Mouse (Mus musculus) heart, postnatal 0 days (tissue): ENCODE measurements around the gene Fam189a1.

ENCODE experiments used
- CTCF ChIP-seq: IDR thresholded peaks from 2 replicates; pipeline ENCODE4 v1.5.1; 2016; ENCODE audit warnings: antibody characterized with exemption, control low read depth, low read depth
- EP300 ChIP-seq: IDR thresholded peaks from 2 replicates; pipeline ENCODE4 v1.6.1; 2016; ENCODE audit warnings: antibody characterized with exemption, low read depth

DNA sequence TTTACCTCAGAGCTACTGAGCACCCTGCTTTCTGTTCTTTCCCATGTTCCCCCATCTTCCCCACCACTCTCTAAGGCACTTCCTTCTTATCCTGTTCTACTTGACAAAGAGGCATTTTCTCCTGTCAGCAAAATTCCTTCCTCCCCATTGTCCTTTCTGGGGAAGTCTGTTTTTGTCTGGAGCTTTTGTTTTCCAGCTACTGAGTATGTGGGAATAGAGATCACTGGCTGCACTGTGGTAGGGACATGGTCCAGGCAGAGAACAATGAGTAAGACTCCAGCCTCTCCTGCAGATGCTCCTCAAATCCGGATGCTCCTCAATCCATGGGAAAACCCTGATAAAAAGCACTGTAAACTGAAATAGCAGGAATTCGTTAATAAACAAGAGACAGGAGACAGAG, 135.1 kb downstream of the Fam189a1 start:
- no peak for TF ChIP-seq CTCF
- no peak for TF ChIP-seq EP300
